Mouse (Mus musculus): ENCODE data around the gene Cdk2ap1. TPM values are rescaled to one million over a fixed set of nuclear protein-coding genes. Genes with fewer than 3 reads are reported as not detected.
"Not testable (repeated sequence)": the region's sequence is repeated elsewhere in the genome, so short reads cannot be mapped to it uniquely, and the experiment has no call there.

The Cdk2ap1 gene
- polyA plus RNA-seq, 1 experiment from 2014 or later = 111 TPM

GRCm38 (mm10) chr5:124315498-124315897 lies 47.4 kb downstream of the Cdk2ap1 start:
- H3K4me2 ChIP-seq (replicated peaks) = no peak overlapping the region
- H3K9ac ChIP-seq (replicated peaks) = no peak overlapping the region
- H3K27ac ChIP-seq (replicated peaks) = no peak overlapping the region
- no peaks in the 10 kb centered on the region for H3K27me3 ChIP-seq
- 93% methylated on average over 9 of the region's 9 CpGs for WGBS
- H3K36me3 ChIP-seq = peaks cover 84% of the 10 kb centered on the region
- H3K4me1 ChIP-seq = no peaks in the 10 kb centered on the region
- H3K9me3 ChIP-seq = peaks cover 8% of the 10 kb centered on the region
- no peak for ATAC-seq (ENCODE audit: low FRiP score, low read depth)
- H3K4me3 ChIP-seq = no peak overlapping the region

DNA sequence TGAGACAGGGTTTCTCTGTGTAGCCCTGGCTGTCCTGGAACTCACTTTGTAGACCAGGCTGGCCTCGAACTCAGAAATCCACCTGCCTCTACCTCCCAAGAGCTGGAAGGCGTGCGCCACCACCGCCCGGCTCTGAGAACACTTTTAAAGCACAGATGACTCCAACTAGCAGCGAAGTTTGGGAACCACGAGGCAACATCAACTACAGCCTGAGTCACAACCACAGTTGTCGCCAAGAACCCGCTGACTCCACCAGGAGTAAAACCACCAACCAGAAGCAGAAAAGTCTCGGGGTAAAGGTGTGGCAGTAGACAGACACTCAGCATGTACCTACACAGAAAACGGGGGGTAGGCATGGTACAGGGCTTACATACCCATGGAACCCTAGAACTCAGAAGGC lies 52.8 kb downstream of the Cdk2ap1 start:
- Histone ChIP-seq H3K4me2 (replicated peaks) (no peak overlapping the region), H3K36me3 (peaks cover 92% of the 10 kb centered on the region), H3K27me3 (no peaks in the 10 kb centered on the region), H3K9me3 (peaks cover 8% of the 10 kb centered on the region), H3K4me1 (peaks cover 6% of the 10 kb centered on the region; the same call in 1 of the 2 replicates), H3K27ac (replicated peaks) (no peak overlapping the region), H3K9ac (replicated peaks) (no peak overlapping the region), H3K4me3 (no peak overlapping the region)
- no peak for ATAC-seq (ENCODE audit: low FRiP score, low read depth)
- 95% methylated on average over 11 of the region's 11 CpGs for WGBS

GRCm38 (mm10) chr5:124309155-124309554 lies 53.7 kb downstream of the Cdk2ap1 start:
- H3K4me3 ChIP-seq = no peak overlapping the region
- H3K36me3 ChIP-seq = peaks cover 86% of the 10 kb centered on the region
- 71% methylated on average over 10 of the region's 10 CpGs for WGBS
- ATAC-seq (ENCODE audit: low FRiP score, low read depth) = no peak
- no peak overlapping the region for H3K9ac ChIP-seq (replicated peaks)
- H3K27me3 ChIP-seq = no peaks in the 10 kb centered on the region
- H3K4me2 ChIP-seq (replicated peaks) = no peak overlapping the region
- peaks cover 6% of the 10 kb centered on the region; the same call in 1 of the 2 replicates for H3K4me1 ChIP-seq
- H3K27ac ChIP-seq (replicated peaks) = no peak overlapping the region
- H3K9me3 ChIP-seq = peaks cover 8% of the 10 kb centered on the region

DNA sequence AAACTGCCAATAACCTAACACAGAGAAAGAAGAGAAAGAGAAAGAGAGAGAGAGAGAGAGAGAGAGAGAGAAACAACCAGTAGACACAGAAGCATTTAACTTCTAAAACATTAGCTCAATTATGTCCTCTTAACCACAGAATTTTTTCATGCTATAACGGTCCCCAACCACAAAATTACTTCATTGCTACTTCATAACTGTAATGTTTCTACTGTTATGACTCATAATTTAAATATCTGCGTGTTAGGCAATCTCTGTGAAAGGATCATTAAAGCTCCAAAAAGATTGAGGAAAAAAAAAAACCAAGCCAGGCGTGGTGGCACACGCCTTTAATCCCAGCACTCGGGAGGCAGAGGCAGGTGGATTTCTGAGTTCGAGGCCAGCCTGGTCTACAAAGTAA lies 60.0 kb downstream of the Cdk2ap1 start:
- not testable (repeated sequence) for H3K9me3 ChIP-seq; H3K4me1 ChIP-seq; H3K27ac ChIP-seq (replicated peaks); H3K4me2 ChIP-seq (replicated peaks); H3K27me3 ChIP-seq; H3K4me3 ChIP-seq; H3K9ac ChIP-seq (replicated peaks); ATAC-seq (ENCODE audit: low FRiP score, low read depth)
- peaks cover 71% of the 10 kb centered on the region for H3K36me3 ChIP-seq
- 89% methylated on average over 6 of the region's 6 CpGs for WGBS

DNA sequence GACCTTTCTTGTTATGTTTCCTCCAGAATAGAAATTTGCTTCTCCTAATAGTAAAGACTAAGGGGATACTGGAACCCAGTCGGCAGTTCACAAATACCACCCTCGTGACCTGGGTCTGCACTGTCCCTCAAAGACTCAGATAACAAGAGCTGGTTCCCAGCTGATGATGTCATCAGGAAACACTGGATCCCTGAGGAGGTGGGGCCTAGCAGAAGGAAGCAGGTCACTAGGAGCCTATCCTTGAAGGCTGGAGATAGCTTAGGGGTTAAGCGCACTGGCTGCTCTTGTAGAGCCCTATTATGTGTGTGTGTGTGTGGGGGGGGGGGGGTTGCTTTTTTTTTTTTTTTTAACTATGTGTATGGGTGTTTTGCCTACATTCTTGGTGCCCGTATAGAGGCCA lies 62.8 kb downstream of the Cdk2ap1 start:
- ATAC-seq (ENCODE audit: low FRiP score, low read depth) = no peak
- Histone ChIP-seq H3K4me1 (no peaks in the 10 kb centered on the region), H3K27me3 (no peaks in the 10 kb centered on the region), H3K27ac (replicated peaks) (no peak overlapping the region), H3K36me3 (peaks cover 68% of the 10 kb centered on the region), H3K9me3 (no peaks in the 10 kb centered on the region), H3K4me3 (no peak overlapping the region), H3K9ac (replicated peaks) (no peak overlapping the region), H3K4me2 (replicated peaks) (no peak overlapping the region)
- 85% methylated on average over 4 of the region's 4 CpGs for WGBS

GRCm38 (mm10) chr5:124299307-124299706 lies 63.6 kb downstream of the Cdk2ap1 start:
- 72% methylated on average over 3 of the region's 4 CpGs for WGBS
- H3K36me3 ChIP-seq = peaks cover 70% of the 10 kb centered on the region
- not testable (repeated sequence) for H3K27me3 ChIP-seq; H3K4me2 ChIP-seq (replicated peaks); H3K27ac ChIP-seq (replicated peaks); ATAC-seq (ENCODE audit: low FRiP score, low read depth); H3K9me3 ChIP-seq; H3K4me1 ChIP-seq; H3K9ac ChIP-seq (replicated peaks); H3K4me3 ChIP-seq

- Histone ChIP-seq H3K4me3 (no peak overlapping the region), H3K4me2 (replicated peaks) (no peak overlapping the region), H3K27me3 (no peaks in the 10 kb centered on the region), H3K27ac (replicated peaks) (no peak overlapping the region), H3K9me3 (no peaks in the 10 kb centered on the region), H3K4me1 (no peaks in the 10 kb centered on the region), H3K36me3 (peaks cover 79% of the 10 kb centered on the region), H3K9ac (replicated peaks) (no peak overlapping the region)
- WGBS = 94% methylated on average over 4 of the region's 4 CpGs
- no peak for ATAC-seq (ENCODE audit: low FRiP score, low read depth)
Measured at GRCm38 (mm10) chr5:124296475-124296874, 66.4 kb downstream of the Cdk2ap1 start.

Other genes with a start within 250 kb of the Cdk2ap1 start
- gene Arl6ip4, start 247.0 kb downstream of the Cdk2ap1 start, polyA plus RNA-seq (2016; fragmentation: Nextera tagmentation; extraction: Ambion mirVana) = 94.8 and 98.3 TPM in 2 replicates
- 6.0 and 7.2 TPM in 2 replicates for gene Pitpnm2, start 113.3 kb downstream of the Cdk2ap1 start, polyA plus RNA-seq (2016; fragmentation: Nextera tagmentation; extraction: Ambion mirVana)
- gene Mphosph9, start 35.1 kb downstream of the Cdk2ap1 start, polyA plus RNA-seq (2016; fragmentation: Nextera tagmentation; extraction: Ambion mirVana) = 18.1 and 19.6 TPM in 2 replicates
- gene 2810006K23Rik, start 35.0 kb downstream of the Cdk2ap1 start, polyA plus RNA-seq (2016; fragmentation: Nextera tagmentation; extraction: Ambion mirVana) = 22.8 and 23.7 TPM in 2 replicates
- 110 and 111 TPM in 2 replicates for gene Sbno1, start 62.9 kb upstream of the Cdk2ap1 start, polyA plus RNA-seq (2016; fragmentation: Nextera tagmentation; extraction: Ambion mirVana)
- 48.5 and 52.8 TPM in 2 replicates for gene Kmt5a, start 76.8 kb upstream of the Cdk2ap1 start, polyA plus RNA-seq (2016; fragmentation: Nextera tagmentation; extraction: Ambion mirVana)
- 19.0 and 20.3 TPM in 2 replicates for gene Rilpl2, start 115.3 kb upstream of the Cdk2ap1 start, polyA plus RNA-seq (2016; fragmentation: Nextera tagmentation; extraction: Ambion mirVana)
- 26.2 and 28.9 TPM in 2 replicates for gene Snrnp35, start 120.1 kb upstream of the Cdk2ap1 start, polyA plus RNA-seq (2016; fragmentation: Nextera tagmentation; extraction: Ambion mirVana)
- gene Rilpl1, start 168.3 kb upstream of the Cdk2ap1 start, polyA plus RNA-seq (2016; fragmentation: Nextera tagmentation; extraction: Ambion mirVana) = 17.0 and 17.6 TPM in 2 replicates
- 376 and 388 TPM in 2 replicates for gene Tmed2, start 177.6 kb upstream of the Cdk2ap1 start, polyA plus RNA-seq (2016; fragmentation: Nextera tagmentation; extraction: Ambion mirVana)
- gene Ddx55, start 189.8 kb upstream of the Cdk2ap1 start, polyA plus RNA-seq (2016; fragmentation: Nextera tagmentation; extraction: Ambion mirVana) = 21.0 and 22.0 TPM in 2 replicates
- 71.2 and 75.7 TPM in 2 replicates for gene Eif2b1, start 216.0 kb upstream of the Cdk2ap1 start, polyA plus RNA-seq (2016; fragmentation: Nextera tagmentation; extraction: Ambion mirVana)
- 72.4 and 74.3 TPM in 2 replicates for gene Gtf2h3, start 216.1 kb upstream of the Cdk2ap1 start, polyA plus RNA-seq (2016; fragmentation: Nextera tagmentation; extraction: Ambion mirVana)

All from midbrain, embryonic 12.5 days (tissue).